Mouse (Mus musculus) stomach, postnatal 0 days (tissue): ENCODE measurements around the gene Wwtr1. TPM values are rescaled to one million over a fixed set of nuclear protein-coding genes. Genes with fewer than 3 reads are reported as not detected.
A peak's percentile ranks its signal among the peaks of the same experiment; 100 is the strongest.

Source experiments
- ATAC-seq: fragments of 200-750 bp; cut with Nextera tagmentation; 2 replicates; pipeline ENCODE4 v1.8.0; 2017; ENCODE audit not compliant: low FRiP score, low TSS enrichment
- DNase-seq: peaks from one replicate; pipeline ENCODE4 v3.0.0-alpha.2; 2016; ENCODE audit warnings: low spot score
- H3K27ac ChIP-seq: fragments of 300-500 bp; sonication (generic); replicated peaks from 2 replicates; pipeline ENCODE4 v1.5.1; 2014; ENCODE audit warnings: mild to moderate bottlenecking, control low read depth
- H3K27me3 ChIP-seq: fragments of 300-500 bp; sonication (generic); 2 replicates; pipeline ENCODE4 v1.6.1; 2014; ENCODE audit warnings: low read length; ENCODE audit not compliant: control insufficient read depth, insufficient read depth
- H3K36me3 ChIP-seq: fragments of 300-500 bp; sonication (generic); 2 replicates; pipeline ENCODE4 v1.6.1; 2014; ENCODE audit warnings: low read length, mixed read lengths; ENCODE audit not compliant: control insufficient read depth, insufficient read depth
- H3K4me1 ChIP-seq: fragments of 300-500 bp; sonication (generic); replicated peaks from 2 replicates; pipeline ENCODE4 v1.6.1; 2014; ENCODE audit warnings: antibody characterized with exemption; ENCODE audit not compliant: control insufficient read depth, insufficient read depth
- H3K4me2 ChIP-seq: fragments of 300-500 bp; sonication (generic); replicated peaks from 2 replicates; pipeline ENCODE4 v1.6.1; 2014; ENCODE audit warnings: low read depth, mild to moderate bottlenecking, control low read depth, moderate library complexity
- H3K4me3 ChIP-seq: fragments of 300-500 bp; sonication (generic); 2 replicates; pipeline ENCODE4 v1.5.1; 2014; ENCODE audit warnings: low read depth, low read length, control low read depth
- H3K9ac ChIP-seq: fragments of 300-500 bp; sonication (generic); 2 replicates; pipeline ENCODE4 v1.6.1; 2014; ENCODE audit warnings: mild to moderate bottlenecking, low read length, control low read depth, mixed read lengths
- H3K9me3 ChIP-seq: fragments of 300-500 bp; sonication (generic); 2 replicates; pipeline ENCODE4 v1.6.1; 2016; ENCODE audit warnings: low read length; ENCODE audit not compliant: control insufficient read depth
- CTCF ChIP-seq: IDR thresholded peaks from 2 replicates; pipeline ENCODE4 v1.5.1; 2016; ENCODE audit warnings: antibody characterized with exemption, low read depth, mild to moderate bottlenecking, moderate library complexity
- EP300 ChIP-seq: optimal IDR thresholded peaks from 2 replicates; pipeline ENCODE3; 2016; ENCODE audit warnings: antibody characterized with exemption
- WGBS: fragments of 180-500 bp; shearing (Covaris S2); extraction: QIAGEN DNeasy Blood & Tissue Kit; methylation state at CpG from one replicate; pipeline ENCODE4 v1.1.7; 2014; 5-methylcytosine and 5-hydroxymethylcytosine counted together
- polyA plus RNA-seq: library from polyadenylated mRNA; unstranded; fragments of >200 nt; fragmentation: Nextera tagmentation; extraction: Ambion mirVana; gene quantifications from 2 replicates; pipeline ENCODE4 v1.2.1, GENCODE M21; 2015

Wwtr1 gene
- polyA plus RNA-seq, 1 experiment from 2014 or later, result 20.7 TPM

GRCm38 (mm10) chr3:57580426-57581195 is 4.9 kb upstream of the Wwtr1 start:
- no peak for DNase-seq
- H3K27ac ChIP-seq, result no peak overlapping the region
- TF ChIP-seq CTCF, result no peak
- TF ChIP-seq EP300, result no peak
- H3K9me3 ChIP-seq, result no peaks in the 10 kb centered on the region
- no peak overlapping the region for H3K4me3 ChIP-seq
- H3K27me3 ChIP-seq, result no peaks in the 10 kb centered on the region
- no peak overlapping the region for H3K9ac ChIP-seq
- 90% methylated on average over 10 of the region's 10 CpGs for WGBS
- no peaks in the 10 kb centered on the region for H3K36me3 ChIP-seq
- no peaks in the 10 kb centered on the region for H3K4me1 ChIP-seq
- no peak for ATAC-seq
- no peak overlapping the region for H3K4me2 ChIP-seq

GRCm38 (mm10) chr3:57576056-57576824 is 530 bp upstream of the Wwtr1 start:
- H3K36me3 ChIP-seq, result no peaks in the 10 kb centered on the region
- H3K27ac ChIP-seq, result peak overlapping the region; percentile 97
- H3K9ac ChIP-seq, result peak overlapping the region; percentile 92
- H3K4me2 ChIP-seq, result peak overlapping the region; percentile 80
- peak; percentile 61 for TF ChIP-seq CTCF
- TF ChIP-seq EP300, result no peak
- under 1% methylated on average over 35 of the region's 35 CpGs for WGBS
- peak; percentile 68 for DNase-seq
- peak overlapping the region; percentile 89 for H3K4me3 ChIP-seq
- ATAC-seq, result peak; percentile 77
- no peaks in the 10 kb centered on the region for H3K4me1 ChIP-seq
- H3K9me3 ChIP-seq, result no peaks in the 10 kb centered on the region
- no peaks in the 10 kb centered on the region for H3K27me3 ChIP-seq

DNA sequence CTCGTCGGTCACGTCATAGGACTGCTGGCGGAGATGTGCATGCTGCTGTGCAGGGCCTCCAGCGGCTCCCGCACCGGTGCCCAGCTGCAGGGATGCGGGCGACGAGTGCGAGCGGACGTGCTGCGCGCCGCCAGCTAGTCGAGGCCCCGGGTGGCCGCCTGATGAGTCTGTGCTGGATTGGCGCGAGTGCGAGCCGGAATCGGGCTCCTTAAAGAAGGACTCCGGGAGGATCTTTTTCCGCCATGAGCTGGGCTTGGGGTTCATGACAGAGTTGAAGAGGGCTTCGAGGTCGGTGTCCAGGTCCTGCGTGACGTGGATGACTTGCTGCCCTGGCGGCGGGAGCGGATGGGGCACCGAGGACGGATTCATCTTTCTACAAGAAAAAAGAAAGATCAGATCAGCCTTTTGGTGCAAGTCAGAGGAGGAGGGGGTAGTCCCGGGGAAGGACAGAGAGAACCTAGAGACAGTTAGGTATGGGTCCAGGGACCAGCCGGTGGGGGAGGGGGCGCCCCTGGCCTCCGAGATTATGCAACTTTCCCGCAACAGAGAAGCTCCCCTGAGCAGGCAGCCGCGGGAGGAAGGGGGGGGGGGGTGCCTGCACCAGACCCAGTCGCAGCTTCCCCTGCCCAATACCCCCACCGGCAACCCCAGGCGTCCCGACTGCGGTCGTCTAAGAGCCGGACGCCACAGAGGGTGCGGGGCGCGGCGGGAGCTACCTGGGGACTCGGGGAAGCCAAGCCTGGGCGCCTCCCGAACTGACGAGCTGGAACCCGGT is 638 bp downstream of the Wwtr1 start:
- Histone ChIP-seq H3K9me3 (no peaks in the 10 kb centered on the region), H3K9ac (peak overlapping the region; percentile 92), H3K4me2 (peak overlapping the region; percentile 80), H3K36me3 (no peaks in the 10 kb centered on the region; the same call in 1 of the 2 replicates), H3K27me3 (no peaks in the 10 kb centered on the region), H3K4me1 (no peaks in the 10 kb centered on the region), H3K4me3 (peak overlapping the region; percentile 89), H3K27ac (peak overlapping the region; percentile 97)
- under 1% methylated on average over 53 of the region's 59 CpGs for WGBS
- peak; percentile 48 for DNase-seq
- peak; percentile 57 for ATAC-seq
- TF ChIP-seq CTCF (peak; percentile 21; the same call in 1 of the 2 replicates), EP300 (no peak)

- no peaks in the 10 kb centered on the region for H3K4me1 ChIP-seq
- WGBS, result 46% methylated on average over 14 of the region's 14 CpGs
- peak overlapping the region; percentile 92 for H3K9ac ChIP-seq
Measured at GRCm38 (mm10) chr3:57573898-57574570, 1.7 kb downstream of the Wwtr1 start.

DNA sequence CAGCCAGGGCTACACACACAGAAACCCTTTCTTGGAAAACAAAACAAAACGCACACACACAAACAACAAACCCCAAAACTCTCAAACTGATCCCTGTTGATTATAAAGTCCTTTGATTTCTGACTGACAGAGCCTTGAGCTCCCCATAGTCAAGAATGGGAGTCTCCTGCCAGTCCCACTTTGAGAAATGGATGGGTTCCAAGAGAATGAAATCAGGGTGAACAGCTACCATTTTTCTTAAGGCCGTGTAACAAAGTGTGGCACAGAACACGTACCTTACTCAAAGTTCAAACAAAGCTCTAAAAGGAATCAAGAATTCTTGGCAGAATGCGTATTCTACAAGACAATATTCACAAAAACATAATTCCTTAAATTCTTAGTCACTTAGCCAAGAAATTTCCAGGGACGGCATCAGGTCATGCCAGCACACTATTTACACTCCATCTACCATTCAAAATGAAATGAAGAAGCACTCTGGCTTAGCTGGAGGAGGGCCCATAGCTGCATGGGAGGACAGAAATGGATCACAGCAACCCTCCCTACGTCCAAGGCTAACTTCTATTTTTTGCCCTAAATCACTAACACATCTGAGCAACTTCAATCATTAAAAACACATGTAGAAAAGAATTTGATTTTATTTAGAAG is 3.3 kb downstream of the Wwtr1 start:
- DNase-seq (no peak), ATAC-seq (no peak)
- H3K4me3 ChIP-seq, result peak overlapping the region; percentile 14; the same call in 1 of the 2 replicates
- no peaks in the 10 kb centered on the region; the same call in 1 of the 2 replicates for H3K36me3 ChIP-seq
- no peaks in the 10 kb centered on the region for H3K4me1 ChIP-seq
- H3K27me3 ChIP-seq, result no peaks in the 10 kb centered on the region
- H3K9ac ChIP-seq, result no peak overlapping the region
- 48% methylated on average over 6 of the region's 6 CpGs for WGBS
- peak overlapping the region; percentile 39 for H3K4me2 ChIP-seq
- no peak for TF ChIP-seq CTCF
- TF ChIP-seq EP300, result no peak
- H3K9me3 ChIP-seq, result no peaks in the 10 kb centered on the region
- no peak overlapping the region for H3K27ac ChIP-seq

More at GRCm38 (mm10) chr3:57573898-57574570, 1.7 kb downstream of the Wwtr1 start:
- Histone ChIP-seq H3K9me3 (no peaks in the 10 kb centered on the region), H3K27me3 (no peaks in the 10 kb centered on the region), H3K36me3 (no peaks in the 10 kb centered on the region; the same call in 1 of the 2 replicates), H3K4me2 (peak overlapping the region; percentile 80), H3K27ac (peak overlapping the region; percentile 97; the same call in 1 of the 2 replicates), H3K4me3 (peak overlapping the region; percentile 89)
- TF ChIP-seq CTCF (no peak), EP300 (no peak)
- ATAC-seq (no peak), DNase-seq (no peak)
